Mouse (Mus musculus): ENCODE measurements around the gene Icam5.

Icam5 gene

DNA sequence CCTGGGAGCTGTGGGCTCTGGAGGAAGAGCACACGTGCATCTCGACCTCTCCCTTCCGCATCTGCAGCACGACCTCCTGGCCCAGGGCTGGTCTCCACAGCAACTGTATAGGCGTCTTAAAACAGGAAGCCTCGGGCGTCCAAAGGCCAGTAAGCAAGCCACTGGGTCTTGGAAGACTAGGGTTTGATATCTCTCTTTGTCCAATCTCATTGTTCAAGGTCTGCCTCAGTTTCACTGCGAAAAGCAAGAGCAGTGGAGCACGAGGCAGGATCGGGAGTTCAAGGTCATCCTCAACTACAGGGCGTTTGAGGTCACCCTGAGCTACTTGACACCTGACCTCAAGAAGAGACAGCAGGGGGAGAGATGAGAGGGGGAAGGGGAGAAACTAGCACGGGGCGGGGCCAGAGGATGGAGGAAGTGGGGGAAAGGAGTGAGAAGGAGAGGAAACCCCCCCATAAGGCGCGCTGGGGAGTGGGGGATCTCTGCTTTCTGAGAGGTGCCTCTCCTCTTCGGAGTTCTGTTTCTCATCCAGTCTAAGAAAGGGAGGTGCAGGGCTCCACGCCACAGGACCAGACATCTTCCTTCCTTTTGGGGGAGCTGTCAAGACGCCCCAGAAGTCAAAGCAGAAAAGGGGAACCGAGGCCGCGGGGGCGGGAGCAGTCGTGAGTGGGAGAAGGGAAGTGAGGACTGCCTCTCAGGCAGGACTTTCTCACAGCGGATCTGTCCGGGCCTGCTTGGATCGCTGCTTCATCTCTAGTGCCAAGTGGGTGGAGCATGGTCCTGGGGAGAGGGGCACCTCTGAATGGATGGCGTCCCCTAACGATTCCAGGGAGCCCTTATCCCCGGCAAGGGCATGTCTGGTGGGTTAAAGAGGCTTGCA lies 16.9 kb upstream of the Icam5 start:
- peak; percentile 91 to 93 for DNase-seq

DNA sequence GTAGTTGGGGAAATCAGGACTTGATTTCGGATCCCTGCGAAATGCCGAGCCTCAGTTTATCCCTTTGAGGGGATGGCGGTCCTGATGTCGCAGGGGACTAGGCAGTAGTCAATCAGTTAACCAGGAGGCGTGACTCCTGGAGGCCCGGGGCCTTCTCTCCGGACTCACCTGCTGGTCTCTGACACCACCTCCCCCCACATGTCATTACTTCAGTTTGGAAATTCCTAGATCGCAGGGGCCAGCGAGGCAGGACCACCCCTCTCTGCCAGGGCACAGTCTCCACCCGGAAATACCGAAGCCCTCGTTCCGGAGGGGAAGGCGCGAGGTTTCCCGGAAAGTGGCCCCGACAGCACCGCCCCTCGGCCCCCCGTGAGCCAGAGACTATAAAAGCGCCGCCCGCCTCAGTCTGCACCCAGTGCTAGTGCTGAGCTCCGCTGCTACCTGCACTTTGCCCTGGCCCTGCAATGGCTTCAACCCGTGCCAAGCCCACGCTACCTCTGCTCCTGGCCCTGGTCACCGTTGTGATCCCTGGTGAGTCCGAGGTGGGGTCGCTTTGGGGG lies 16.2 kb upstream of the Icam5 start, which contains the start of gene Icam1:
Gene Icam1, plus strand, starts transcription at position 415 of the 560 bp plus-strand sequence.
- DNase-seq, result peak; percentile 78 to 79

DNA sequence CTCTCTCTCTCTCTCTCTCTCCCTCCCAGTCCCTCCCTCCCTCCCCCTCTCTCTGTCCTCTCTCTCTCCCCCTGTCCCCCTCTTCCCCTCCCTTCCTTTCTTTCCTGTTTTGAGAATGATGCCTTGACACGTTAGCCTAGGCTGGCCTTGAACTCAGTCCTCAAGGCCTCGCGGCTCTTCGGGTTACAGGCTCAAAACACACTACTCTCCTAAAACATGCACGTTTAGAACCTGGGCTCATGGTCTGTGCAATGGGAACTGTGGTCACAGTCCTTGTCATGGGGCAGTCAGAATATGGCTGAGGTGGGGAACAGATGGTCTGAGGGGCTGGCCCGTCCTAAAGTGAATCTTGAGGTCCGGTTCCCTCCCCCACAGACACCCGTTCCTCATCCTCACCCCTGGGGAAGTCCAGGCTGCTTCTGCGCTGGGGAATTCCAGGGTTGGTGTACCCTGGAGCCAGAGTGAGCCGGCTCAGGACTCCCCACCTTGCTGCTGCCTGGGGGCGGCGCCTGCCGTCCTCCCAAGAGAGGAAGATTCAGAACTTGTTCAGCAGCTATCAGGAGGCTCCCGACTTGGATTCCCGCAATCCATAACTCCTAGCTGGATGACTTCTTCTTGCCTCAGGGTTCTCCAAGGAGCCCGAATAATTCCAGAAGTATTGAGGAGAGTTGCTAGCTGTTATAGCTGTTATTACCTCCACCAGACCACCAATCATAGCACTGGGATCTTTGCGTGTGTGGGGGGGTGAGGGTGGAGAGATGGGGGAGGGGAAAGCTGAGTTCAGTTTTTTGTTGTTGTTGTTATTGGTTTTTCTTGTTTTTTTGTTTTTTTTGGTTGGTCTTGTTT lies 15.3 kb upstream of the Icam5 start:
- DNase-seq, result peak; percentile 44 to 49

DNA sequence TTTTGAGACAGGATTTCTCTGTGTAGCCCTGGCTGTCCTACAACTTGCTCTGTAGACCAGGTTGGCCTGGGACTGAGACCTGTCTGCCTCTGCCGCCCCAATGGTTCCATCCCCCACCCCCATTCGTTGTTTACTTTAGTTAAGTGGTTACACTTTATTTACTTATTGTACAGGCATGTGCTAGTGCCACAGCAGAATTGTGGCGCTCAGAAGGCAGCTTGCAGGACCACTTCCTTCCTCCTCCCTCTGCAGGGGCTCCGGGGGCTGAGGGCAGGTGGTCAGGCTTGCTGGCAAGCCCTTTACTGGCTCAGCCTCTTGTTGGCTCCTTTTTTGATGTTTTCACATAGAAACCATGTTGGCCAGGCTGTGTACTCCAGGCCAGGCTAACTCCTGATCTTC lies 14.7 kb upstream of the Icam5 start:
- peak; percentile 20 to 29 for DNase-seq

DNA sequence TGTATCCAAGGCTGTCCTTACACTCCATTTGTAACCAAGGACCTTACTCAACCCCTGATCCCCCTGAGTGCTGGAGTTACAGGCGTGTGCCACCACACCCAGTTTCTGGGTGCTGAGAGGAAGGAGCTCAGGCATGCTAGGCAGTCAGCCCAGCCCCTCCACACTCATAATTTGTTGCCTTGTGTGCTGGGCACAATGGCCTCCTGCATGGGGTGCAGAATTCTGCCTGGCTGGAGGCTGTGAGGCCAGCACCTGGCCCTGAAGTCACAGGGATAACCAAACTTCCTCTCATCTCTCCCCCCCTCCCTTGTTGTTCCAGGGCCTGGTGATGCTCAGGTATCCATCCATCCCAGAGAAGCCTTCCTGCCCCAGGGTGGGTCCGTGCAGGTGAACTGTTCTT lies 13.3 kb upstream of the Icam5 start:
- no peak for DNase-seq

DNA sequence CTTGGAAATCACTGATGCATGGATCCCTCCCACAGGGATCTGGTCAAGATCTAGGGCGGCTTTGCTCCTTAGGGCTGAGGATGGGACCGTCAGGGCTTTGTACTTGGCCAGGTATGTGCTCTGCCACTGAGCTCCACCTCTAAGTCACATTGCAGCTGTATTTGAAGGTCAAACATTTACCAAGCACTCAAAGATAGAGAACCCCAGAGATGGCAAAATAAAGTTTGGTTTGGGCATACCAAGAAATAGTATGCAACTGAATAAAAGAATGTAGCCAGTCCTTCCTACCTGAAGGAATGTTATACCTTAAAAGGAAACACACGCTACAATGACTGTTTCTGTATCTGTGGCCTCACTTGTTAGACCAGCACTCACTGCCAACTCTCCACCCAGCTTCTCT lies 10.5 kb upstream of the Icam5 start:
- no peak for DNase-seq

DNA sequence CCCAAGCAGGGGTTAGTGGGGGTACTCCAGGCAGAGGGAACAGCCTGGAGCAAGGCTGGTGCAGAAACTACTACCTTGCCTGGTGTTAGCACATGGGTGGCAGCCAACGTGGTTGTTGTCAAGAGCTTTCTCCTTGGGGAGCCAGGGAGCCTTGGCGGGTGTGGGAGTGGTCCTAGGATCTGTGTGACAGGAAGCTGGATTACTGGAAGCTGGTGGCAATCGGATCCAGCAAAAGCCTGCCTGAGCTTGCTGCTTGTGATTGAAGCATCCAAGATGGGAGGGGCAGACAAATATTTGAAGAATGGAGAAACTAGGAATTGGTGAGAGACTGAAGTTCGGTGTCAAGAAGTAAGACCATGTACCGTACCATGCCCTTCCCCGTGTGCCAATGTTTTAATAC lies 9.6 kb upstream of the Icam5 start:
- no peak for DNase-seq

DNA sequence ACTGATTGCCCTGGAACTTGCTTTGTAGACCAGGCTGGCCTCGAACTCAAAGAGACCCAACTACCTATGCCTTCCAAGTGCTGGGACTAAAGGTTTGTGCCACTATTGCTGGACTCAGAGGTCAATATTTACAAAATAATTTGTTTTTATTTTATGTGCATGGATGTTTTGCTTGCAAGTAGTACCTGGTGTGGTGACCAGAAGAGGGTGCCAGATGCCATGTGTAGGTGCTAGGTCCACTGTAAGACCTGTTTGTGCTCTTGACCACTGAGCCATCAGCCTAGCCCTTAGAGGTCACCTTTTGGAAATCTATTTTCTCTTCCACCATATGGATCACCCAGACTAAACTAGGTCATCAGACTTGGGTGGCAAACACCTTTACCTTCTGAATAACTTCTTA lies 9.1 kb upstream of the Icam5 start:
- DNase-seq, result no peak

DNA sequence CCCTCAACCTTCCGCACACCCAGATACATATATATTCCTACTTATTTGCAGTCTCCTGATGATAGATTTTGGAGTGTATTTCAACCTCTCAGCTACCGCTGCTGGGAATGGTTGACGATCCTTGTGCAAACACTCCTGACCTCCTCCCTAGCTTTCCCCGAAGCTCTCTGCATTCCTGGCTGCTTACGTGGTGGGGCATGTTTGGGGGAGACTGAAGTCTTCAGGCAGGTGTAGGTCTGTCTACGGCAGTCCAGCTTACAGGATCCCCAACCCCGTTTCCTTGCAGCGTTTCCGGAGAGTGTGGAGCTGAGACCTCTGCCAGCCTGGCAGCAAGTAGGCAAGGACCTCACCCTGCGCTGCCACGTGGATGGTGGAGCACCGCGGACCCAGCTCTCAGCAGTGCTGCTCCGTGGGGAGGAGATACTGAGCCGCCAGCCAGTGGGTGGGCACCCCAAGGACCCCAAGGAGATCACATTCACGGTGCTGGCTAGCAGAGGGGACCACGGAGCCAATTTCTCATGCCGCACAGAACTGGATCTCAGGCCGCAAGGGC lies 6.5 kb upstream of the Icam5 start:
- no peak for DNase-seq

DNA sequence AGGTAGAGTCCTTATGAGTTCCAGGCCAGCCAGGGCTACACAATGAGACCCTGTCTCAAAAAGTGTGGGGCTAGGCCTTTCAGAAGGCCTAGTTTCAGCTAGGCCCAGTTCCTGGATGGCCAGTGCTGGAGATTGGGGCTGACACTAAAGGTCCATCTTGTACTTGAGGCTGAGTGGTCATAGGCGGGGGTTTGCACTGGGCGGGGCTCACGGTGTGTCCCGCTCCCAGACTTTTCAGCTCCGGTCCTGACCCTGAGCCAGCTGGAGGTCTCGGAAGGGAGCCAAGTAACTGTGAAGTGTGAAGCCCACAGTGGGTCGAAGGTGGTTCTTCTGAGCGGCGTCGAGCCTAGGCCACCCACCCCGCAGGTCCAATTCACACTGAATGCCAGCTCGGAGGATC lies 5.0 kb upstream of the Icam5 start:
- DNase-seq, result no peak

DNA sequence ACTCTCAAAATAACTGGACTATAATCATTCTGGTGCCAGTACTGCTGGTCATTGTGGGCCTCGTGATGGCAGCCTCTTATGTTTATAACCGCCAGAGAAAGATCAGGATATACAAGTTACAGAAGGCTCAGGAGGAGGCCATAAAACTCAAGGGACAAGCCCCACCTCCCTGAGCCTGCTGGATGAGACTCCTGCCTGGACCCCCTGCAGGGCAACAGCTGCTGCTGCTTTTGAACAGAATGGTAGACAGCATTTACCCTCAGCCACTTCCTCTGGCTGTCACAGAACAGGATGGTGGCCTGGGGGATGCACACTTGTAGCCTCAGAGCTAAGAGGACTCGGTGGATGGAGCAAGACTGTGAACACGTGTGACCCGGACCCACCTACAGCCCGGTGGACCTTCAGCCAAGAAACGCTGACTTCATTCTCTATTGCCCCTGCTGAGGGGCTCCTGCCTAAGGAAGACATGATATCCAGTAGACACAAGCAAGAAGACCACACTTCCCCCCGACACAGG lies 4.0 kb upstream of the Icam5 start:
- DNase-seq, result no peak

DNA sequence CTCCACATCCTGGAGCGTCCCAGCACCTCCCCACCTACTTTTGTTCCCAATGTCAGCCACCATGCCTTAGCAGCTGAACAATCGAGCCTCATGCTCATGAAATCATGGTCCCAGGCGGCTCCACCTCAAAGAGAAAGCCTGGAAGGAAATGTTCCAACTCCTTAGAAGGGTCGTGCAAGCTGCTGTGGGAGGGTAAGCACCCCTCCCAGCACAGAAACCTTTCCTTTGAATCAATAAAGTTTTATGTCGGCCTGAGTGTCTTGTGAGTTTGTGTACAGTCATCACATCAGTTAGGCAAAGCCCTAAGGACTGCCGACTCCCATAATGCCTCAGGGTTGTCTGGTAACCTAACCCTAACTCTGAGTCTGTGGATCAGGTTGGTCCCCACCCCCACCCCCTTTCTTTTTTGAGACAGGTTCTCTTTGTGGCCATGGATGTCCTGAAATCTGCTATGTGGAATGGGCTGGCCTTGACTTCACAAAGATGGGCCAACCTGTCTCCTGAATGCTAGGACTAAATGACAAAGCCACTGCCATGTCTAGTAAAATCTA lies 3.2 kb upstream of the Icam5 start:
- no peak for DNase-seq

DNA sequence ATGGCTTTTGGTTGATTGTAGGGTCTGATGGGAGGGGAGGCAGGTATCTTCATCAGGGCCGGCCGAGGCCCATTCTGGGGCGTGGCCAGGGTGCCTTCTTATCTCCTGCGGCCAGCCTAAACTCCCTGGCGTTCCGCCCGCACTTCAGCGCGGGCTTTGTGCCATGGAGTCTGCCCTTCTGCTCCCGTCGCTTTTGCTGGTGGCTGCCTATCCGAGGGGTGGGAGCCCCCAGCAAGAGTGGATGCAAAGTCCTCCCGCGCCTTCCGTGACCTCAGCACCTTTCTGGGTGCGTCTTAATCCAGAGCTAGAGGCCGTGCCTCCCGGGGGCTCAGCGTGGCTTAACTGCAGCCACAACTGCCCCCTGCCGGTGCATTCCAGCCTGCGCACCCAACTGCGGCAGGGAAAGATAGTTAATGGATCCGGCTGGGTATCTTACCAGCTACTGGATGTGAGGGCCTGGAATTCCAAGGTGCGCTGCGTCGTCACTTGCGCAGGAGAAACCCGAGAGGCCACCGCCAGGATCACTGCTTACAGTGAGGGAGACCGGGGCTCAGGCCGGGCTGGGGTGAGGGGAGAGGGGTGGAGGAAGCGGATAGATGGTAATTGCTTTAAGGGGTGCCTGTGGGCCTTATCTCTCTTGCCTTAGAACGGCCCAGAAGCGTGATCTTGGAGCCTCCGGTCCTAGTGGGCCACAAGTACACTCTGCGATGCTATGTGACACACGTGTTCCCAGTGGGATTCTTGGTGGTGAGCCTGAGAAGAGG lies 2.4 kb upstream of the Icam5 start, which contains the start of gene Icam4:
Gene Icam4, plus strand, starts transcription at position 83 of the 764 bp plus-strand sequence.
- DNase-seq, result peak; percentile 84 to 85

DNA sequence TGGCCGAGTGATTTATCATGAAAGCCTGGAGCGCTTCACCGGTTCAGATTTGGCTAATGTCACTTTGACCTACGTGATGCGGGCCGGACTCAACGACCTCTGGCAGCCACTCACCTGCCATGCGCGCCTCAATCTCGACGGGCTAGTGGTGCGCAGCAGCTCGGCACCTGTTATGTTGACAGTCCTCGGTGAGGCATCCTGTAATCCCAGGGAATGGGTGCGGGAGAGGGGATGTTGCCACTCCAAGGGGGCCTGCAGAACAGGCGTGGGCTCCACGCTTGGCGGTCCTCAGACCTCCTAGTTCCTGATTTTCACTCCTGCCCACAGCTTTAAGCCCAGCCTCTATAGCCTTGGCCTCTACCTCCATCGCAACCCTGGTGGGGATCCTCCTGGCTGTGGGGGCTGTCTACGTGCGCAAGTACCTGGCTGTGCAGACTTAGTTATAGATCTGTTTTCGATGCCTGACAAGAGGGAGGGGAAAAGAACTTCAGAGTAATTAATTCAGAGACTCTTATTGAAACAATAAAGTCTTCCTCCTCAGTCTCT lies 1.7 kb upstream of the Icam5 start:
- DNase-seq, result peak; percentile 30 to 39

DNA sequence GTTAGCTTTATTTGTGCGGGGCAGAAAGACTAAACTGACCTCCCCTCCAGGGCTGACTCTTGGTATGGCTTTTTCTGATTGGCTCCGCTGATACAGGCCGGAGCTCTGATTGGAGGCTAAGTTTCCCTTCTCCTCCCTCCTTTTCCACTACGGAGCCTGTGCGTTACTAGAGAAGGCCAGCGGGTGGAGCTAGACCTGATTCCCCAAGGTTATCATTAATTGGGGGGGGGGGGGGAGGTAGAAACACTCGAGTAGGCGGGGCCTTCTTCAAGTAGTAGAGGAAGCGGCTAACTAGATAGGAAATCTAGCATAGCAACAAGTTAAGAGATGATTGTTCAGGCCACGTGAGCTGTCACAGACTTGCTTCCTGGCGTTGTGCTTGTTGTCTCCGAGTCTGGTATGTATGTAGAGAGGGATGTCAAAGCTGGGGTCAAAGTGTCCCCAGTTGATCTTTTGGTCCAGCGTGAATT lies 1.1 kb upstream of the Icam5 start:
- DNase-seq, result peak; percentile 85 to 90

DNA sequence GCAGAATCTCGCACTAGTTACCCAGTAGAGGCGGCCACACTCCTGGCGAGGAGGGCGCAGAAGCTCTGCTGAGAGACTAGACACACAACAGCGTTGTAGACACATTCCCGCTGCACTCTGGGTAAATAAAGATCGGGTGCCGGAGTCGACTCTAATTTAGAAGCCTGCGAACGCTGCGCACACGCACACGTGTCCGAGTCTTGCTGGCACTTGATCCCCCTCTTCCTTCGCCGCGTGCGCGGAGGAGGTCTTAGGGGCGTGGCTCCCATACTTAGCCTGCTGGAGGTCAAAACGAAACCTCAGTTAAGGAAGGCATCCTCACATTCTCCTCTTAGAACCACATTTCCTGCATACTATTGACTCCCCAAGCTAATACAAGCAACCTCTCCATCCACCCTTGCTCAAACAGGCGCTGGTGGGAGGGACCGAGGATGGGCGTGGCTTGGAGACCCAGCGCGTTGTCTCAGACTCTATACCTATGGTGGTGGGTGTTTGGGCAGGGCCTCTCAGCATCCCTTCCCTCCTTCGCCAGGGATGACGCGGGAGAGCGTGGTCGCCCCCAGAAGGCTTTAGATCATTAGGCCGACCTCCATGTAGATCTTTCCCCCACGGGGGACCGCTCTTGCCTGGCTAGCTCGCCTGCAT lies 500 bp upstream of the Icam5 start:
- peak in 1 of 2 experiments; percentile 65 for DNase-seq

DNA sequence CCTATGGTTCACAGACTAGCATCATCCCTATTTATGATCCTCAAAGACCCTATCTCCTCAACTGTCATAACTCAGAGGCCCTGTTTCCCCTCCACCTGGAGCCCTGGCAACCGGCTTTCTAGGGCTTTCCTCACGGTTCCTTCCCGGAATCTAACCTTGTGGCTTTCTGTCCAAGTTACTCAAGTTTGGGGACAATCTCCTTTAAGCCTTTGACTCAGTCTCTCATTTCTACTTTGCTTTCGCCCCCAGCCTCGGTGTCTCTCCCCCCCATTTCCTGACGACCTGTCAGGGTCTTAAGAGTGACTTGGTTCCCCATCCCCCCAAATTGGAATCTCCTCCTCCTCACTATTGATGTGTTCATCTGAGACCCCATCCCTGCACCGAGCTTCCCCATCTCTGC lies 618 bp downstream of the Icam5 start:
- DNase-seq, result no peak

DNA sequence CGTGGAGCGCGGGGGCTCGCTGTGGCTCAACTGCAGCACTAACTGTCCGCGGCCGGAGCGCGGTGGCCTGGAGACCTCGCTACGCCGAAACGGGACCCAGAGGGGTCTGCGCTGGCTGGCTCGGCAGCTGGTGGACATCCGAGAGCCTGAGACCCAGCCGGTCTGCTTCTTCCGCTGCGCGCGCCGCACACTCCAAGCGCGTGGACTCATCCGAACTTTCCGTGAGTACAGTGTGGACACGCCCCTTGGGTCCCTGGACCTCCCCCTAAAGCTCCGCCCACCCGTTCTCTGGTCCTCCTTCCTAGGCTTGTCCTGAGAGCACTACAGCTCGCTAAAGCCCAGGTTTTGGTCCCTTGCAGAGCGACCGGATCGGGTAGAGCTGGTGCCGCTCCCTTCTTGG lies 1.3 kb downstream of the Icam5 start:
- DNase-seq, result peak; percentile 89 to 91

DNA sequence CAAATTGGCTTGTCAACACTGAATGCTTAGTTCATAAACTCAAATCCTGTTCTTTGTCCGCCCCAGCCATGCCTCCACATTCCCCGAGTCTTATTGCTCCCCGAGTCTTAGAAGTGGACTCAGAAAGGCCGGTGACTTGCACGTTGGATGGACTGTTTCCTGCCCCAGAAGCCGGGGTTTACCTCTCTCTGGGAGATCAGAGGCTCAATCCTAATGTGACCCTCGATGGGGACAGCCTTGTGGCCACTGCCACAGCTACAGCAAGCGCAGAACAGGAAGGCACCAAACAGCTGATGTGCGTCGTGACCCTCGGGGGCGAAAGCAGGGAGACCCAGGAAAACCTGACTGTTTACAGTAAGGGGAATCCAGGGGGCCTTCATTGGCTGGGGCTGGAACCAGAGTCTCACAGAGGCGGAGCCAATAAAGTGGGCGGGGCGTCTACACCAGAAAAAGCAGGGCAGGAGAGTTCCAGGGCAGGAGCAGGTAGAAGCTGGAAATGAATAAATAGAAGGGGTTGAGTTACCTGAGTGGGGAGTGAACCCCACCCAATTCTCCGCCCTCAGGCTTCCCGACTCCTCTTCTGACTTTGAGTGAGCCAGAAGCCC lies 2.7 kb downstream of the Icam5 start:
- peak; percentile 45 to 50 for DNase-seq

DNA sequence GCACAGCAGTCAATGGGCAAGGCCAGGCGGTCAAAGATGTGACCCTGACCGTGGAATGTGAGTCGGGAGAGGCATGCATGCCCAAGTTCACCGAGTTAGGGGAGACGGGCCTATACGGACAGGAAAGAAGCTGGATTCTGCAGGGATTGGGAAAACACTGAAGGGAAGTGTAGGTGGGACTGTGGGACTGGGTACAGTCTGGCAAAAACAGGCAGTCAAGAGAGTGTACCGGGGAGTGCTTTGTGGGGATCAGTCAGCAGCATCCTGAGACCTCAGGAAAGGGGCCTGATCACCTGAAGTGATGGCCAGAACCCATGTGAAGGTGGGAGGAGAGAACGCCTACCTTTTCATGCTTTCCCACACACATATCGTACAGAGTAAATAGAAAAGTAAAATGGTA lies 3.7 kb downstream of the Icam5 start:
- no peak for DNase-seq

Measured in B cell, adult 2 months (primary cell).